Mouse (Mus musculus): Measurements from ENCODE around the gene AW146154.
"Not testable (repeated sequence)": the region's sequence is repeated elsewhere in the genome, so short reads cannot be mapped to it uniquely, and the experiment has no call there.

DNA sequence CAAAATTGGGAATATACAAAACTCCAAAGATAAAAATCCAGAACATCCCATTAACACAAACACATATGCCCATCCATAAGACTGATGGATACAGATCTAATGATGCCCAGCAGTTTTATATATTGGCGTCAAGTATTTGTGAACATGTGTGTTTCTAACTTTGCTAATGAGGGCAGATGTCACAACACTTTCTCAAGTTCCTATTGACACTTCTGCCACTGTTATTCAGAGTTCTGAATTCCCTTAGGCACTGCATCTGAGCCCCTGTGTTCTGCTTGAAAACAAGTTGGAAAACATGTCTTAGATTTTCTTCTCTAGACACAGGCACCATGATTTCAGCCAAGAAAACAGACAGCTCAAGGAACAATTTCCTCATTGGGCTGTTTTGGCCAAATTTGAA, 51.1 kb downstream of the AW146154 start, which contains the start of gene Vmn2r57:
- not testable (repeated sequence) for TF ChIP-seq POLR2A (IDR thresholded peaks at IDR 0.05; ENCODE audit: low read depth, low read length); CTCF (conservative IDR thresholded peaks at IDR 0.05; ENCODE audit: insufficient read depth, insufficient read length, low read depth, low read length)
